Mouse (Mus musculus): ENCODE measurements around the gene Gpx7. TPM values are rescaled to one million over a fixed set of nuclear protein-coding genes. Genes with fewer than 3 reads are reported as not detected.
A peak's percentile ranks its signal among the peaks of the same experiment; 100 is the strongest.

The Gpx7 gene
- 30.5 and 34.8 TPM in 2 replicates for polyA plus RNA-seq (2016; fragmentation: Nextera tagmentation; extraction: Ambion mirVana)

DNA sequence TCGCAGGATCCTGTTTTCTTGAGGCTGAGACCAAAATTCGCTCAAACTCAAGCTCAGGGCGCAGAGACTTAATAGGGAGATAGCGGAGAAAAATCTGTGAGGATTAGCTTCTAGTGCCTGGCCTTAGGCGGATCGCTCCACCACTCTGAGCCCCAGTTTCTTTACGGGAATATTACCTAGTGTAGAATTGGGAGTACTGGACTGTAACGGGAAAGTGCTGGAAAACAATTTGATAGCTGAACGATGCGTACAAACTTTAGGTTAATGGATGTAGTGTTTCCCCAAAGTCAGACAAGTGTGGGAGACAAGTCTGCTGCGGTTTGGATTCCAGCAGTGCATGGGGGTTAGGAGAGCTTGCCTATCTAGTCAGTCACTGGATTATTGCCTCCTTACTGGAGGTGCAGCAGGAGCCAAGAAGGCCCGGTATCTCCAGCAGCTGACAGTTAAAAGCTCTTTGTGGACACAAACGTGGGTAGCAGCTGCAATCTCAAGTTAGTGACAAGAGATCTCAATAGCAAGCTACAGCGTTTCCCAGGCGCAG, at the start of gene Gpx7:
Gene Gpx7, minus strand, starts transcription at position 101 of the 541 bp plus-strand sequence.
- H3K9me3 ChIP-seq = peaks cover 4% of the 10 kb centered on the region; the same call in 1 of the 2 replicates
- H3K27ac ChIP-seq = peak within 1 kb of the TSS; percentile 88
- peaks cover 41% of the 10 kb centered on the region for H3K4me1 ChIP-seq
- peak within 1 kb of the TSS; percentile 54 for H3K4me3 ChIP-seq
- peaks cover 14% of the 10 kb centered on the region; the same call in 1 of the 2 replicates for H3K27me3 ChIP-seq (ENCODE audit: poor library complexity, severe bottlenecking)
- WGBS = 7% methylated on average over 15 of the region's 15 CpGs
- peaks cover 10% of the 10 kb centered on the region; the same call in 1 of the 2 replicates for H3K36me3 ChIP-seq (replicated peaks)
- no peak for DNase-seq (ENCODE audit: extremely low spot score, low spot score)

DNA sequence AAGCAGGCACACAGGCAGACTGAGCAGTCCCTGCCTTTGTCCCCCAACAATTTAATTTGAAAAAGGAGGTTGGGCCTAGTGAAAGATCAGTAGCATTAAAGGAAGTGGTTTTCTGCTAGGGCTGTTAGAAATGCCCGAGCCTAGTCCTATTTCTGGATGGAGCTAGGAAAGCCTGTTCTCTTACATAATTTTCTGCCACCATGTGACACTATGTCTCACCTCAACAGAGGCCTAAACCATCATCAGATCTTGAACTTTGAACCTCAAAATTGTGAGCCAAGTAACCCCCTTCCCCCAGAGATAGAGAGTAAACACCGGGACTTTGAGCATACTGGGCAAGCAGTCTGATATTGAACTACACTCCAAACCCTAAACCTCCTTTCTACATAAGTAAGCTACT, 49.3 kb upstream of the Gpx7 start:
- Histone ChIP-seq H3K4me1 (peaks cover 26% of the 10 kb centered on the region), H3K27me3 (ENCODE audit: poor library complexity, severe bottlenecking) (no peaks in the 10 kb centered on the region), H3K36me3 (replicated peaks) (no peaks in the 10 kb centered on the region), H3K27ac (no peak overlapping the region), H3K9me3 (no peaks in the 10 kb centered on the region), H3K4me3 (no peak overlapping the region)
- DNase-seq (ENCODE audit: extremely low spot score, low spot score) = no peak
- 85% methylated on average over 2 of the region's 2 CpGs for WGBS

DNA sequence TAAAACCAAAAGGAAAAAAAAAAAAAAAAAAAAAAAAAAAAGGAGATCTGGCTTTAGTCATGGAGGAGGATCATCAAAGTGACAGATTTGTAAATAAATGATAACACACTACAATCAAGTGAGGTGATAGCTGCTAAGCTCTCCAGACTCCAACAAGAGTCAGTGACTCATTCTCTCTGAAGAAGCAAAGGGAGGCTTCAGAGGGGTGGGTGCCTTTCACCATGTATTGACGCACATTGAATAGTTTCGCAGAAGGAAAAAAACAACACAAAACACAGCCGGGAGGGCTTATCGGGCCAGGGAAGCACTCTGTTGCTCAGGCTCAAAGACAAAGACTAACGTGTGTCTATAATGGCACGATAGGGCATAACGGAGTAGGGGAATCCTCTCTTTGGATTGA, 41.3 kb upstream of the Gpx7 start:
- Histone ChIP-seq H3K27ac (no peak overlapping the region), H3K27me3 (ENCODE audit: poor library complexity, severe bottlenecking) (no peaks in the 10 kb centered on the region), H3K4me3 (no peak overlapping the region), H3K36me3 (replicated peaks) (no peaks in the 10 kb centered on the region), H3K4me1 (peaks cover 15% of the 10 kb centered on the region), H3K9me3 (no peaks in the 10 kb centered on the region)
- no peak for DNase-seq (ENCODE audit: extremely low spot score, low spot score)
- 88% methylated on average over 7 of the region's 7 CpGs for WGBS

DNA sequence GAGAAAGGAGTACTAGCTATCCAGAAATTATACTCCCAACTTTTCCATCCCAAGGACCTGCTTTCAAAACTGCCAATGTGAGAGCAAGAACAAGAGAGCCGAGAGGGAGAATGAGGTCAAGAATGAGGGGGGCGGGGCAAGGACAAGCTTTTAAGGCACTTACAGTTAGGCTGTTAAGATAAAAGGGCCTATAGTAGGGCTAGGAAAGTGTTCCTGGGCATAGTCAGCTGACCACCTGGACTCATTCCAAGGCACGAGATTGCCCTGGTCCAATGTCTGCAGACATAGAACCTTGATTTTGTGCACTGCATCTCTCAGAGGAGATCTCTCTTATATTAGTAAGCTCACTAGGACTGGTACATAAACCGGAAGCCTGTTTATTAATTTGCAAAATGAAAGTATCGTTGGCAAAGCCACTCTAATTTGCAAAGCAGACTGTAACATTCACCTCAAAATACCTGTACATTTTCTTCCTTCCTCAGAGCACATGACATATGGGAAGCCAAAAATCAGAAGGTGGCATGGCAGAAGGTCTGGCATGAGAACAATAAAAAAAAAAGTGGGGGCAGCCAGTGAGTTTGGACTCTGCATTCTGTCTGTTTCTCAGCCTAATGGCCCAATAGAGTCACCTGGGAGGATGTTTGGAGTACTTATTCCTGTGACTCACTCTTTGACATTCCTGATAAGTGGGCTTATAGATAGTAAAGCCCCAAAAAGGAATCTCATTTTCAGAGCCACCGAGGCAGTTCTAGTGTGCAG, 31.5 kb upstream of the Gpx7 start:
- Histone ChIP-seq H3K9me3 (no peaks in the 10 kb centered on the region), H3K27me3 (ENCODE audit: poor library complexity, severe bottlenecking) (no peaks in the 10 kb centered on the region), H3K27ac (no peak overlapping the region), H3K4me3 (no peak overlapping the region), H3K4me1 (peaks cover 27% of the 10 kb centered on the region), H3K36me3 (replicated peaks) (no peaks in the 10 kb centered on the region)
- 81% methylated on average over 6 of the region's 6 CpGs for WGBS
- DNase-seq (ENCODE audit: extremely low spot score, low spot score) = no peak

DNA sequence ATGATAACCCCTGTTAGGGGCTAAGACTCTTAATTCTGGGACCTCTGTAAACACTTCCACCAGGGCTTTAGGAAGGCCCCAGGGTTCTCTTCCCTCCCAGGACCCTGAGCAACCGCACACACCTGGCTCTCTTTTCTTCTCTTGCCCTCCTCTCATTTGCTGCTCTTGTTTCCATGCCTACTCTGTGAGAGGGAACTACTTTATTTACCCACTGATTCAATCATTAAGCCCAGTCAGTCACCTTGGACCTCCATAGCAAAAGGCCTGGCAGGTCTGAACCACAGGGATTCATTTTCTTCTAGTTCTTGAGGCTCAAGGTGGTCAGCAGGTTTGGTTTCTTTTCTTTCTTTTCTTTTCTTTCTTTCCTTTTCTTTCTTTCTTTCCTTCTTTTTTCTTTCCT, 29.5 kb upstream of the Gpx7 start:
- H3K27ac ChIP-seq = no peak overlapping the region
- H3K9me3 ChIP-seq = no peaks in the 10 kb centered on the region
- WGBS = 67% methylated on average over 1 of the region's 1 CpGs
- no peak overlapping the region for H3K4me3 ChIP-seq
- H3K36me3 ChIP-seq (replicated peaks) = no peaks in the 10 kb centered on the region
- no peak for DNase-seq (ENCODE audit: extremely low spot score, low spot score)
- H3K27me3 ChIP-seq (ENCODE audit: poor library complexity, severe bottlenecking) = no peaks in the 10 kb centered on the region
- peaks cover 48% of the 10 kb centered on the region for H3K4me1 ChIP-seq

DNA sequence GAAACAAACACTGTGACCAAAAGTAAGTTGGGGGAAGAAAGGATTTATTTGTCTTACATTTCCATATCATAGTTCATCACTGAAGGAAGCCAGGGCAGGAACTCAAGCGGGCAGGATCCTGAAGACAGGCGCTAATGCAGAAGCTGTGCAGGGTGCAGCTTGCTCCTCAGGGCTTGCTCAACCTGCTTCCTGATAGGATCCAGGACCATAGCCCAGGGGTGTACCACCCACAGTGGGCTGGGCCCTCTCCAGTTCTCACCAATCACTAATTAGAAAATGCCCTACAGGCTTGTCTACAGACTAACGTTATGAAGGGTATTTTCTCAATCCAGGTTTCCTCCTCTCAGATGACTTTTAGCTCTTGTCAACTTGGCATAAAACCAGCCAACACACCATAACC, 28.9 kb upstream of the Gpx7 start:
- no peak overlapping the region for H3K4me3 ChIP-seq
- H3K27ac ChIP-seq = no peak overlapping the region; the same call in 1 of the 2 replicates
- peaks cover 53% of the 10 kb centered on the region for H3K4me1 ChIP-seq
- 85% methylated on average over 3 of the region's 3 CpGs for WGBS
- H3K27me3 ChIP-seq (ENCODE audit: poor library complexity, severe bottlenecking) = no peaks in the 10 kb centered on the region
- DNase-seq (ENCODE audit: extremely low spot score, low spot score) = no peak
- H3K9me3 ChIP-seq = no peaks in the 10 kb centered on the region
- H3K36me3 ChIP-seq (replicated peaks) = no peaks in the 10 kb centered on the region

DNA sequence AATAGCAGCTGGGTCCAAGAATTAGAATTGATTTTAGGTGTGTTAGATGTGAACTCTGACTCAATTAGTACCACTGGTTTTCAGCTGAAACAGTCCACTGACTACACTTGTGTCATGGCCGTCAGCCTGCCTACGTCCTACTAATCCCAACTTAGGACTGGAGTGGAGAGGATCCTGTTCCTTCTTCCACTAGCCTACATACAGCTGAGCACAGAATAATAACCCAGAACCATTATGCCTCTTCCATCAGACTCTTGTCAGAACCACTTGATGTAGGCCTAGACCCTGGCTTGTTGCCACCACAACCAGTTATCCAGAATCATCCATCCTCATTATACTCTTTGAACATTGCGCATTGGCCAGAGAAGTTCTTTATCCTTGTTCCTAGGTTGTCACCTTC, 28.0 kb upstream of the Gpx7 start:
- no peak for DNase-seq (ENCODE audit: extremely low spot score, low spot score)
- H3K27ac ChIP-seq = no peak overlapping the region
- no peaks in the 10 kb centered on the region for H3K9me3 ChIP-seq
- WGBS = 98% methylated on average over 3 of the region's 3 CpGs
- H3K36me3 ChIP-seq (replicated peaks) = no peaks in the 10 kb centered on the region
- H3K4me1 ChIP-seq = peaks cover 60% of the 10 kb centered on the region
- no peak overlapping the region for H3K4me3 ChIP-seq
- no peaks in the 10 kb centered on the region for H3K27me3 ChIP-seq (ENCODE audit: poor library complexity, severe bottlenecking)

DNA sequence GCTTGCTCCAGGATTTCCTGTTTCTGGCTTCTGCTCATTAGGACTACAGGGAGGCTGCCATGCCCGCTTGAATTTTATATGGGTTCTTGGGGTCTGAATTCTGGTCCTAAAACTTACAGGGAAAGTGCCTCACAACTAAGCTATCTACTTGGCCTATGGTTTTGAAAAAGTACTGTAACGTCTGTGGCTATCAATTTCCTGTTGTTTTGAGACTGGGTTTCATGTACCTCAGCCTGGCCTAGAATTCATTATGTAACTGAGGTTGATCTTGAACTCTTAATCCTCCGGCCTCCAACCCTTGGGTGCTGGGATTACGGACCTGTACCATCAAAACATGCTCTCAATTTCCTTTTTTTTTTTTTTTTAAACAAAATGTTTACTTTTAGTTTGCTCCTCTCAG, 27.5 kb upstream of the Gpx7 start:
- Histone ChIP-seq H3K36me3 (replicated peaks) (no peaks in the 10 kb centered on the region), H3K9me3 (no peaks in the 10 kb centered on the region), H3K27ac (peak overlapping the region; percentile 91), H3K4me3 (no peak overlapping the region), H3K4me1 (peaks cover 62% of the 10 kb centered on the region), H3K27me3 (ENCODE audit: poor library complexity, severe bottlenecking) (no peaks in the 10 kb centered on the region)
- no peak for DNase-seq (ENCODE audit: extremely low spot score, low spot score)
- 83% methylated on average over 4 of the region's 4 CpGs for WGBS

DNA sequence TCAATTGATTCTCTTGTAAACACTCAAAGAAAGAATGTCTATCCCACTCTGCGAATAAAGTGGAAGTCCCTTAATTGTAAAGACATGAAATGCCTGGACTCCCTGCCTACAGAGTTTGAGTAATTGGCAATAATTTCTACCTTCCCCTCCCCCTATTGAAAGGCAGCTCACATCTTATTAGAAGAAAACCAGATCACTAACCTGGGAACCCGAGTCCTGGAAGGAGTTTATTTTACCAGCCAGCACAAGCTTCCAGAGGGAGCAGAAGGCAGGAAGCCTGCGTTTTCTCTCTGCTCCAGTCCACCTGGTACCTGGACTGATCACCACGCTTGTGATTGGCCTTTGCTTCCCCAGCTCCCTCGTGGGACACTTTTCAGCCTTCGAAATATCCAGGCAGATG, 26.6 kb upstream of the Gpx7 start:
- Histone ChIP-seq H3K9me3 (no peaks in the 10 kb centered on the region), H3K27me3 (ENCODE audit: poor library complexity, severe bottlenecking) (no peaks in the 10 kb centered on the region), H3K4me1 (peaks cover 65% of the 10 kb centered on the region), H3K4me3 (no peak overlapping the region), H3K27ac (peak overlapping the region; percentile 91), H3K36me3 (replicated peaks) (no peaks in the 10 kb centered on the region)
- 36% methylated on average over 6 of the region's 6 CpGs for WGBS
- DNase-seq (ENCODE audit: extremely low spot score, low spot score) = no peak

DNA sequence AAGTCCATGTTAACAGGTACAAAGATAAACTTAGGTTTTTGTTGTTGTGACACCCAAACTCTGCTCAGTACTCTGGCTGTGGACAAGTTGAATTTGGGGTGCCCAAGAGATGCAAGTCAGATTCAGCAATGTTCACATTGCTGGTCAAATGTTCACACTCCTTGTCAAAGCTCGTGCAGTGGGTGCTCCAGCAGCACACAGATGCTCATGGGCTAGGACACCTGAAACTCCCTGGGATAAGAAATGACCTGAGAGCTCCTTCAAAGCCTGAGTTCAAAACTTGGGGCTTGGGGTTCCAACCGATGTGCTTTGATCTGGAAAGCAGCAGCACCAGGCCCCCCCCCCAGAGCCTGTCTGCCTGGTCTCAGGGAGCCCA, 24.8 kb upstream of the Gpx7 start:
- WGBS = 22% methylated on average over 2 of the region's 2 CpGs
- no peaks in the 10 kb centered on the region for H3K9me3 ChIP-seq
- no peaks in the 10 kb centered on the region for H3K36me3 ChIP-seq (replicated peaks)
- peak overlapping the region; percentile 91 for H3K27ac ChIP-seq
- no peaks in the 10 kb centered on the region for H3K27me3 ChIP-seq (ENCODE audit: poor library complexity, severe bottlenecking)
- no peak for DNase-seq (ENCODE audit: extremely low spot score, low spot score)
- peak overlapping the region; percentile 18 for H3K4me3 ChIP-seq
- peaks cover 66% of the 10 kb centered on the region for H3K4me1 ChIP-seq

DNA sequence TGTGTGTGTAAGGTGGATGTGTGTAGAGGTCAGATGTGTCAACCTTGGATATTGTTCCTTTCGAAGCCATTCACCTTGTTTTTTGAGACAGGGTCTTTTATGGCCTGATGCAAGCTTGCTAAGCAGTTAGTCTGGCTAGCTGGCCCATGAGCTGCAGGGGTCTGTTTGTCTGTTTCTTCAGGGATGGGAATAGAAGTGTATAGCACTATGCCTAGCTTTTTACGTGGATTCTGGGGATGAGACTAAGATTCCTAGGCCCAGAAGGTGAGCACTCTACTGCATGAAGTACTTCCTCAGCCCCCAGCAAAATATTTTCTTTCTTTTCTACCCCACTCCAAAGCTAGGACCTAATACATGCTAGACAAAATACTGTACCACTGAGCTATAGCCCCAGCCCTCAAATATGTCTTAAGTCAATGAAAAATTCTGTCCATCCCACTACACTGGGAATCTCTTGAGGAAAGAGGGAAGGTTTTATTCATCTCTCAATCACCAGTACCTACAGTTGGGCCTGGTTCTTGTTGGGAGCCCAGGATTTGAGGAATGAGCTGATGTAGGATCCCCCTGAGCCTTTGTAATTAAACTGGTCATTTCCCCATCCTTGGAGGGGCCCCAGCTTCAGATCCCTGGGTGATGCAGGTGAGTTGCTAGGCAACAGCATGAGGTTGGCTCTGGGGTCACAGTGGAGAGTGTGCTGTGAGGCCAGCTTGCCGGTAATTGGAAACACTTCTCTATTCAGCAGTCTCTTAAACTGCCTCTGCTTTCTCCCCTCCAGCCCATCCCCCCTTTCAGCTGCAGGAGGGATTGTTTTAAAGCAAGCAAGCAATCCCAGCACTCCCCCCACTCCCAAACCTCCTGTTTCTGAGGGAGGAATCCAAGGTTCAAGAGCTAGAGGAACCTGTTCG, 24.1 kb upstream of the Gpx7 start:
- Histone ChIP-seq H3K4me3 (peak overlapping the region; percentile 18), H3K27me3 (ENCODE audit: poor library complexity, severe bottlenecking) (no peaks in the 10 kb centered on the region), H3K4me1 (peaks cover 65% of the 10 kb centered on the region), H3K36me3 (replicated peaks) (no peaks in the 10 kb centered on the region), H3K27ac (peak overlapping the region; percentile 91), H3K9me3 (no peaks in the 10 kb centered on the region)
- WGBS = 18% methylated on average over 4 of the region's 4 CpGs
- DNase-seq (ENCODE audit: extremely low spot score, low spot score) = peak; percentile 89

DNA sequence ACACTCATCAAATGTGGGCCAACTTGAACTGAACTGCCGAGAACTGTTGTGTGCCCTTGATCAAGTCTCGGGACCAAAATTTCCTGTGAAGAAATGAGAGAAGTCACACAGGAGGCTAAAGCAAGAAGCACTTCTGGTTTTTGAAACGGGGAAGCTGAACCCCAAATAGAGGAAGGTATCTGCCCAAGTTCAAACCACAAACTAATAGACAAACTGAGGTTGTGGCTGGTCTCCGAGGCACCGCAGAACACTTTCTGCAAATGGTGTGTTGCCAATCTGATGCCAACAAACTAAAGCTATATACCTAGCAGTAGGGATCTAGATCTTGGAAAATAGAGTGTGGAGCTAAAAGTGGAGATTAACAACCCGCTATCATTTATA, 21.6 kb upstream of the Gpx7 start:
- DNase-seq (ENCODE audit: extremely low spot score, low spot score) = no peak
- Histone ChIP-seq H3K27ac (peak overlapping the region; percentile 65; the same call in 1 of the 2 replicates), H3K4me3 (no peak overlapping the region), H3K36me3 (replicated peaks) (no peaks in the 10 kb centered on the region), H3K27me3 (ENCODE audit: poor library complexity, severe bottlenecking) (no peaks in the 10 kb centered on the region), H3K4me1 (peaks cover 52% of the 10 kb centered on the region), H3K9me3 (no peaks in the 10 kb centered on the region)
- WGBS = 93% methylated on average over 6 of the region's 6 CpGs

All from forebrain, embryonic 10.5 days (tissue).